Mouse (Mus musculus): Measurements from ENCODE around the gene Tmem184c. TPM values are rescaled to one million over a fixed set of nuclear protein-coding genes. Genes with fewer than 3 reads are reported as not detected.

The Tmem184c gene
- polyA plus RNA-seq (2015; fragmentation: Nextera tagmentation; extraction: Ambion mirVana) = 31.9 and 38.6 TPM in 2 replicates

GRCm38 (mm10) chr8:77610374-77610969, at the start of gene Tmem184c:
Gene Tmem184c, minus strand, starts transcription at chr8:77610698.

DNA sequence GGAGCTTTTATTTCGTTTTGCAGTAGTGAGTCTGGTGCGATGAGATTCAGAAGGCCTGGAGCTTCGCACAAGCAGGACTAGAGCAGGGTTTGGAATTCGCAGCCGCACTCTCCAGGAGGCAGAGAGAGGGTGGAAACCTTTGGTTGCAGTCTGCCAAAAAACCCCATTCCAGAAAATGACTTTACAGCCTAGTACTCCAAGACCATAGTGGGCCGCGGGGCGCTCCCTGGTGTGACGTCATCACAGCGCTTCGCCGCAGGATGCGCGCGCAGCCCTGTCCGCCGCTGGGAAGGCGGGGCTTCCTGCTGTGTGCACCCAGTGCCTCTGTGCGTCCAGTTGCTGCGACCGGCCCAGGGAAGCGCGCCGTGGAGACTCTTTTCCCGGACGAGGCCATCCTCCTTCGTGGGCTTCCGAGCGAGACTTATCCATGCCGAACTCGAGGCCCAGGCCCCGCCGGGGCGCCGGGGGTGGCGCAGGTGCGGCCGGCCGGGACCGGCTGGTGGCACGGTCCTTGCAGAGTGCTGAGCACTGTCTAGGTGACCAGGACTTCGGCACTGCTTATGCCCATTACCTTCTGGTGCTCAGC, 61.3 kb downstream of the Tmem184c start, which contains the start of gene Prmt9:
Prmt9 (plus strand) TSS at position 277 of the 586 bp plus-strand sequence.

Other genes with a start within 250 kb of the Tmem184c start
- gene Arhgap10, start 92.7 kb downstream of the Tmem184c start, polyA plus RNA-seq (2015; fragmentation: Nextera tagmentation; extraction: Ambion mirVana) = 21.4 and 27.0 TPM in 2 replicates
- 12.5 and 22.1 TPM in 2 replicates for gene Prmt9, start 61.3 kb downstream of the Tmem184c start, polyA plus RNA-seq (2015; fragmentation: Nextera tagmentation; extraction: Ambion mirVana)
- gene Ednra, start 113.8 kb upstream of the Tmem184c start, polyA plus RNA-seq (2015; fragmentation: Nextera tagmentation; extraction: Ambion mirVana) = 14.0 and 15.3 TPM in 2 replicates

All from adrenal gland, postnatal 0 days (tissue).